Mouse (Mus musculus) ES-E14 (cell line): Measurements from ENCODE around the gene Ntm. TPM values are rescaled to one million over a fixed set of nuclear protein-coding genes. Genes with fewer than 3 reads are reported as not detected.

Experiments
- DNase-seq: peaks from one replicate; pipeline ENCODE4 v3.0.0-alpha.2; 2013; ENCODE audit warnings: low read depth, low spot score
- H3K27ac ChIP-seq: 2 replicates; pipeline ENCODE4 v1.5.1; 2012; ENCODE audit warnings: low read depth, mild to moderate bottlenecking, low read length, moderate library complexity, mixed read lengths; ENCODE audit not compliant: poor library complexity, insufficient read depth, severe bottlenecking
- H3K36me3 ChIP-seq: 2 replicates; pipeline ENCODE4 v1.6.1; 2012; ENCODE audit warnings: mild to moderate bottlenecking, low read length, moderate library complexity, mixed read lengths; ENCODE audit not compliant: control insufficient read depth, poor library complexity, insufficient read depth, severe bottlenecking
- H3K4me1 ChIP-seq, 2 experiments: fragments of 150-350 bp in 1 of 2; sonication (generic) in 1 of 2; 2 replicates each; pipeline ENCODE4 v1.6.1; 2012; ENCODE audit warnings: low read length in 2 of 2, mild to moderate bottlenecking in 1 of 2, mixed read lengths in 1 of 2; ENCODE audit not compliant: control insufficient read depth in 2 of 2, insufficient read depth in 2 of 2, poor library complexity in 1 of 2
- H3K4me3 ChIP-seq, 2 experiments: fragments of 150-350 bp in 1 of 2; sonication (generic) in 1 of 2; 2 replicates each; pipeline ENCODE4 v1.5.1; 2012; ENCODE audit warnings: low read length in 2 of 2, low read depth in 1 of 2, mild to moderate bottlenecking in 1 of 2, mixed read lengths in 1 of 2; ENCODE audit not compliant: insufficient read depth in 1 of 2, poor library complexity in 1 of 2, severe bottlenecking in 1 of 2
- H3K9ac ChIP-seq: 2 replicates; pipeline ENCODE4 v1.6.1; 2012; ENCODE audit warnings: low read depth, mild to moderate bottlenecking, low read length, mixed read lengths; ENCODE audit not compliant: poor library complexity, insufficient read depth, severe bottlenecking
- H3K9me3 ChIP-seq: fragments of 150-350 bp; sonication (generic); 2 replicates; pipeline ENCODE4 v1.6.1; 2012; ENCODE audit warnings: low read depth, mild to moderate bottlenecking, low read length; ENCODE audit not compliant: control insufficient read depth, insufficient read depth
- CHD2 ChIP-seq: IDR thresholded peaks from 2 replicates; pipeline ENCODE4 v1.6.1; 2014; ENCODE audit warnings: mild to moderate bottlenecking, low read depth, low read length, inconsistent platforms
- HCFC1 ChIP-seq: IDR thresholded peaks from 2 replicates; pipeline ENCODE4 v1.6.1; 2012; ENCODE audit warnings: low read length, inconsistent platforms, borderline replicate concordance; ENCODE audit not compliant: insufficient read depth
- MAFK ChIP-seq: IDR thresholded peaks from 2 replicates; pipeline ENCODE4 v1.6.1; 2014; ENCODE audit warnings: mild to moderate bottlenecking, low read depth, low read length, inconsistent platforms; ENCODE audit not compliant: insufficient read depth
- ZC3H11A ChIP-seq: IDR thresholded peaks from 2 replicates; pipeline ENCODE4 v1.6.1; 2012; ENCODE audit warnings: low read depth, mild to moderate bottlenecking, inconsistent platforms, low read length, borderline replicate concordance
- ZNF384 ChIP-seq: IDR thresholded peaks from 2 replicates; pipeline ENCODE4 v1.6.1; 2012; ENCODE audit warnings: low read depth, low read length, inconsistent platforms
- in situ Hi-C, 2 experiments: fragments of 600-800 bp; cut with MboI; formaldehyde crosslinking; loops; one replicate each; pipeline ENCODE4 v1.15.1; 2025; ENCODE audit warnings: low sequenced_read_pairs in 2 of 2, inconsistent platforms in 1 of 2; ENCODE audit not compliant: unreplicated experiment in 2 of 2
- total RNA-seq: library from RNA; depleted of rRNA; stranded (reverse); fragments of 300-350 nt; gene quantifications from 2 replicates; pipeline ENCODE4 v1.2.3, GENCODE M21; 2012

Gene Ntm
- total RNA-seq, 1 experiment: 0.67 TPM

- in situ Hi-C loops: no loop called here
- Histone ChIP-seq H3K36me3 (no peaks in the 10 kb centered on the region), H3K4me1 (no peaks in the 10 kb centered on the region), H3K9me3 (no peaks in the 10 kb centered on the region), H3K4me3 (no peak overlapping the region), H3K27ac (no peak overlapping the region), H3K9ac (no peak overlapping the region)
- TF ChIP-seq ZNF384 (no peak), HCFC1 (no peak), MAFK (no peak), CHD2 (no peak), ZC3H11A (no peak)
- DNase-seq: no peak
These were observed 569.8 kb downstream of the Ntm start for GRCm38 (mm10) chr9:29393136-29393535.

DNA sequence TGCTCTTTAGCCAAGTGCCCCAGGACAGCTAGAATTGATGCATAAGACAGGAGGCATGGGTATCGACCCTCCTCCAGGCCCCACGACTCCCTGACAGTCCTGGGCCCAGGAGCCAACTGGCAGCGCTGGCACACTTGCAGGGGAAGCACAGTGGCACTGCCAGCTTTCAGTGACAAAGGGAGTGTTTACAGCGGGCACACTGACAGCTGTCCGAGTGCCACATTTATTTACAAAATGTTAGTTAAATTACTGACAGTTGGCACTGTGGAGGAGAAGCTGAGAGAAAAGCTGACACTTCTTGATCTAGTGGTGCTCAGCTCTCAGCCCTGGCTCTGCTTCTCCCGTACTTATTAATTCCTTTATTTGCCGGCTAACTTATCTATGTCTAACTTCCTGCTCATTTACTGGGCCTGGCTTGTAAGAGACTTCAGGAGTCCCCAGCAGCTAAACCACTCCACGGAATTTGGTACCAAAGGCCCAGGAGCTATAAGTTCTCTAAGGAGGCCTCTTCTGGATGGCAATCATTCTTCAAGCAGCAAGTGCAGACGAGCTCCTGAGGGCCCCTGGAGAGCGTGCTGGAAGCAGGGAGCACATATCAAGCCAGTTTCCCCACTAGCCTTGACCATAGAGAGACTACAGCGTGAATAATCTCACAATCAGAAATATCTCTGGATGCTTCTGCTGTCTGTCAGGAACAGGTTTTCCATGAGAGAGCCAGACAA is 572.0 kb downstream of the Ntm start:
- Histone ChIP-seq H3K36me3 (no peaks in the 10 kb centered on the region), H3K9ac (no peak overlapping the region), H3K27ac (no peak overlapping the region), H3K4me3 (no peak overlapping the region), H3K9me3 (no peaks in the 10 kb centered on the region), H3K4me1 (no peaks in the 10 kb centered on the region)
- in situ Hi-C loops: no loop called here
- DNase-seq: no peak
- TF ChIP-seq HCFC1 (no peak), ZC3H11A (no peak), ZNF384 (no peak), CHD2 (no peak), MAFK (no peak)

GRCm38 (mm10) chr9:29389224-29389623 is 573.7 kb downstream of the Ntm start:
- H3K9me3 ChIP-seq: no peaks in the 10 kb centered on the region
- no peaks in the 10 kb centered on the region for H3K36me3 ChIP-seq
- in situ Hi-C loops: no loop called here
- H3K4me3 ChIP-seq: no peak overlapping the region
- TF ChIP-seq ZC3H11A (no peak), ZNF384 (no peak), MAFK (no peak), CHD2 (no peak), HCFC1 (no peak)
- no peak for DNase-seq
- H3K27ac ChIP-seq: no peak overlapping the region
- no peaks in the 10 kb centered on the region for H3K4me1 ChIP-seq
- no peak overlapping the region for H3K9ac ChIP-seq

DNA sequence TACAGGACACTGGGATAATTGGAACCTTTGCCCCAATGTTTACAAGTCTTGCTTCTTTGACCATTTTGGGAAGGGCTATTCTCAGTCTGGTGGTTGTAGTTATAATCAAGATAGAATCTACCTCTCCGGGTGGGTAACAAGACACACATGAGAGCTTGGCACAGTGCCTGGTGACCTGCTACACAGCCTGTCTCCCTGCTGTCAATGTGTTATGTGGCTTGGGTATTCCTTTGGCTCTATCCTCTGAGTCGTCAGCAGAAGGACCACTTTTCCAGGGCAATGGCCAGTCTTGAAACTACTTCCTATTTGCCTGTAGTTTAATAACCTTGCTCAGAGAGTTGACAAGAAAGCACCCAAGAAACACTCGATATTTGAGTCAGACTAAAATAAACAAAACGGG is 575.8 kb downstream of the Ntm start:
- Histone ChIP-seq H3K9ac (no peak overlapping the region), H3K27ac (no peak overlapping the region), H3K4me1 (no peaks in the 10 kb centered on the region), H3K36me3 (no peaks in the 10 kb centered on the region), H3K9me3 (no peaks in the 10 kb centered on the region), H3K4me3 (no peak overlapping the region)
- DNase-seq: no peak
- in situ Hi-C loops: no loop called here
- TF ChIP-seq ZNF384 (no peak), CHD2 (no peak), ZC3H11A (no peak), HCFC1 (no peak), MAFK (no peak)
